Mouse (Mus musculus) heart, embryonic 15.5 days (tissue): ENCODE measurements at regions not wholly inside any gene's neighbourhood (a gene's known extent, or its start where the extent isn't known, plus 50 kb on each side); places are given as distances from the start of the nearest gene placed in this dataset.

ENCODE experiments used
- ATAC-seq: fragments of 200-750 bp; cut with Nextera tagmentation; replicated peaks from 2 replicates; pipeline ENCODE4 v1.8.0; 2017; ENCODE audit warnings: low read depth, moderate TSS enrichment; ENCODE audit not compliant: insufficient number of reproducible peaks, insufficient read depth, low FRiP score
- H3K27ac ChIP-seq: fragments of 300-500 bp; sonication (generic); 2 replicates; pipeline ENCODE4 v1.5.1; 2015; ENCODE audit warnings: mild to moderate bottlenecking, inconsistent platforms
- H3K27me3 ChIP-seq: fragments of 300-500 bp; sonication (generic); 2 replicates; pipeline ENCODE4 v1.6.1; 2015; ENCODE audit warnings: inconsistent platforms
- H3K36me3 ChIP-seq: fragments of 300-500 bp; sonication (generic); 2 replicates; pipeline ENCODE4 v1.6.1; 2015; ENCODE audit warnings: mild to moderate bottlenecking, inconsistent platforms
- H3K4me1 ChIP-seq: fragments of 300-500 bp; sonication (generic); replicated peaks from 2 replicates; pipeline ENCODE4 v1.6.1; 2015; ENCODE audit warnings: inconsistent platforms
- H3K4me2 ChIP-seq: fragments of 300-500 bp; sonication (generic); 2 replicates; pipeline ENCODE4 v1.6.1; 2015; ENCODE audit warnings: inconsistent platforms, mild to moderate bottlenecking, moderate library complexity
- H3K4me3 ChIP-seq: fragments of 300-500 bp; sonication (generic); 2 replicates; pipeline ENCODE4 v1.5.1; 2015; ENCODE audit warnings: mild to moderate bottlenecking, inconsistent platforms
- H3K9ac ChIP-seq: fragments of 300-500 bp; sonication (generic); 2 replicates; pipeline ENCODE4 v1.6.1; 2015; ENCODE audit warnings: mild to moderate bottlenecking, inconsistent platforms
- H3K9me3 ChIP-seq: fragments of 300-500 bp; sonication (generic); replicated peaks from 2 replicates; pipeline ENCODE4 v1.6.1; 2016; ENCODE audit warnings: inconsistent platforms
- WGBS: fragments of 180-500 bp; shearing (Covaris S2); methylation state at CpG from one replicate; pipeline ENCODE4 v1.1.7; 2015; ENCODE audit warnings: mixed read lengths; 5-methylcytosine and 5-hydroxymethylcytosine counted together

- Histone ChIP-seq H3K27ac (no peak overlapping the region), H3K4me1 (peaks cover 20% of the 10 kb centered on the region), H3K36me3 (no peaks in the 10 kb centered on the region), H3K27me3 (no peaks in the 10 kb centered on the region), H3K9ac (no peak overlapping the region), H3K9me3 (no peaks in the 10 kb centered on the region), H3K4me2 (no peak overlapping the region), H3K4me3 (no peak overlapping the region)
- WGBS: 34% methylated on average over 1 of the region's 1 CpGs
- ATAC-seq: no peak
These were observed 280.7 kb downstream of the Ptbp2 start for GRCm38 (mm10) chr3:119503471-119503972.

GRCm38 (mm10) chr3:119498711-119499110, 285.6 kb downstream of the Ptbp2 start:
- Histone ChIP-seq H3K27me3 (no peaks in the 10 kb centered on the region), H3K36me3 (no peaks in the 10 kb centered on the region), H3K9me3 (no peaks in the 10 kb centered on the region), H3K4me2 (peak overlapping the region; percentile 56), H3K27ac (peak overlapping the region; percentile 88), H3K4me1 (peaks cover 23% of the 10 kb centered on the region), H3K9ac (no peak overlapping the region), H3K4me3 (peak overlapping the region; percentile 28)
- 17% methylated on average over 20 of the region's 20 CpGs for WGBS
- ATAC-seq: peak; percentile 90

GRCm38 (mm10) chr3:119497880-119498279, 286.4 kb downstream of the Ptbp2 start:
- Histone ChIP-seq H3K4me3 (no peak overlapping the region), H3K36me3 (no peaks in the 10 kb centered on the region), H3K27me3 (no peaks in the 10 kb centered on the region), H3K27ac (peak overlapping the region; percentile 88; the same call in 1 of the 2 replicates), H3K4me1 (peaks cover 14% of the 10 kb centered on the region), H3K9me3 (no peaks in the 10 kb centered on the region), H3K9ac (no peak overlapping the region), H3K4me2 (no peak overlapping the region)
- no peak for ATAC-seq
- WGBS: 64% methylated on average over 7 of the region's 7 CpGs

- 85% methylated on average over 5 of the region's 5 CpGs for WGBS
- no peaks in the 10 kb centered on the region for H3K9me3 ChIP-seq
- H3K4me3 ChIP-seq: no peak overlapping the region
- H3K4me2 ChIP-seq: no peak overlapping the region
- no peak overlapping the region for H3K27ac ChIP-seq
- no peak overlapping the region for H3K9ac ChIP-seq
- H3K4me1 ChIP-seq: peaks cover 11% of the 10 kb centered on the region
- no peak for ATAC-seq
- no peaks in the 10 kb centered on the region for H3K36me3 ChIP-seq
- no peaks in the 10 kb centered on the region for H3K27me3 ChIP-seq
These were observed 289.7 kb downstream of the Ptbp2 start for GRCm38 (mm10) chr3:119494580-119494979.

- no peaks in the 10 kb centered on the region for H3K4me1 ChIP-seq
- 77% methylated on average over 1 of the region's 1 CpGs for WGBS
- H3K27ac ChIP-seq: no peak overlapping the region
- H3K9me3 ChIP-seq: no peaks in the 10 kb centered on the region
- H3K27me3 ChIP-seq: no peaks in the 10 kb centered on the region
- H3K4me2 ChIP-seq: no peak overlapping the region
- H3K4me3 ChIP-seq: no peak overlapping the region
- H3K9ac ChIP-seq: no peak overlapping the region
- no peak for ATAC-seq
- no peaks in the 10 kb centered on the region for H3K36me3 ChIP-seq
These were observed 291.6 kb downstream of the Ptbp2 start for GRCm38 (mm10) chr3:119492627-119493026.

- no peak overlapping the region for H3K9ac ChIP-seq
- H3K36me3 ChIP-seq: no peaks in the 10 kb centered on the region
- no peak overlapping the region for H3K27ac ChIP-seq
- H3K4me2 ChIP-seq: no peak overlapping the region
- no peak for ATAC-seq
- H3K4me3 ChIP-seq: no peak overlapping the region
- H3K4me1 ChIP-seq: no peaks in the 10 kb centered on the region
- no peaks in the 10 kb centered on the region for H3K27me3 ChIP-seq
- H3K9me3 ChIP-seq: no peaks in the 10 kb centered on the region
These were observed 294.9 kb downstream of the Ptbp2 start for GRCm38 (mm10) chr3:119489336-119489735.
